Mouse (Mus musculus): ENCODE measurements around the gene Nfkb1. TPM values are rescaled to one million over a fixed set of nuclear protein-coding genes. Genes with fewer than 3 reads are reported as not detected.
A peak's percentile ranks its signal among the peaks of the same experiment; 100 is the strongest.

Nfkb1 gene
- polyA plus RNA-seq, 1 experiment from 2014 or later = 16.0 TPM

DNA sequence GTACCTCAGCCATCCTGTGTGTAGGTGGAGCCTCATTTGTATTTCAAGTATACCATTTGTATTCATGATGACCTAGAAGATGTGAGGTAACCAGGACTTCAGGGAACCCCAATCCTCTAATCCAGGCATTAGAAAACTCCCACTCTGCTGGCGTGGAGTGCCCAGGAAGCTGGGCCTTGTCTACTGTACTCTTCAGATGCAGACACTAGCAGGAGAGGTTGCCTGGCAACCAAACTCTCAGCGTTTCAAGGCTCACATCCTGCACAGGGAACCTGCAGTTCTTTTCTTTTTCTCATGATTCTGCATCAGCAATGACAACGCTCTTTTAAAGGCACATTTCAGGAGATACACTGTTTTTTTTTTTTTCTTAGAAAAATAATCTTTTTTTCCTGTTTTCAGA lies 81.1 kb downstream of the Nfkb1 start:
- WGBS = 81% methylated on average over 3 of the region's 3 CpGs
- H3K4me1 ChIP-seq = peaks cover 9% of the 10 kb centered on the region
- no peak overlapping the region for H3K9ac ChIP-seq
- no peaks in the 10 kb centered on the region for H3K9me3 ChIP-seq
- no peak overlapping the region for H3K27ac ChIP-seq
- H3K27me3 ChIP-seq = no peaks in the 10 kb centered on the region
- H3K36me3 ChIP-seq = peaks cover 68% of the 10 kb centered on the region
- no peak overlapping the region for H3K4me2 ChIP-seq (replicated peaks)
- no peak overlapping the region for H3K4me3 ChIP-seq
- ATAC-seq (ENCODE audit: low FRiP score, low read depth) = no peak

DNA sequence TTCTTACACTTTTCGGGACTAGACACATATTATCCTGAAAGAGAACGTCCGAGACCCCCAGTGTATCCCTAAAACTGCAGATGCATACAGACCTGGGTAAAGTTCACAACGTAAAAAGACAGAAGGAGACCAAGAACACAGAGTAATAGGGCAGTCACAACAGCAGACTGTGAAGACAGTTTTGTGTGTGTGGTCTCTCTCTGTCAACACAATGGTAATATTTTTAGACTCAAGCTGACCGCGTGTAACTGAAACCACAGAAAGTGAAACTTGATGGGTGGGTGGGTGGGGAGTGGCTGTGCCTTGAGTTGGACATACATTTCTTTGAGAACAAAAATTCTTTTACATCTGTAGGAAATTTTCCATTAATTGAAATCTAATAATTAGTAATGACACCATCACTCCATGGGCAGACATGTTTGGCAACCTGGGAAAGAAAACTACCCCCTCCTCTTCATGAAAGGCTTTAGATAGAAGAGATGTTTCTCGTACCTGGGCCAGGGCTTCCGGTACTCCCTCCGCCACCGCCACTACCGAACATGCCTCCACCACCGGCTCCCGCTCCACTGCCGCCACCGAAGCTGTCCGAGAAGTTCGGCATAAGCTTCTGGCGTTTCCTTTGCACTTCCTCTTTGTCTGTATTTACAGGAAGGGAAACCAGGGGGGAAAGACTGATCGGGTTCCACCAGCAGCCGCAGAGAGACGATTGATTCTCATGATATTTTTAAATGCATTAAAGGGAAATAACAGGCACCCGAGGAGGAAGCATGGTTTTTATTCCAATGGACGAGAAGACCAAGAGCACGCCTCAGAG lies 83.5 kb downstream of the Nfkb1 start:
- H3K27me3 ChIP-seq = no peaks in the 10 kb centered on the region
- WGBS = 84% methylated on average over 24 of the region's 24 CpGs
- no peak overlapping the region for H3K4me2 ChIP-seq (replicated peaks)
- H3K4me1 ChIP-seq = peaks cover 9% of the 10 kb centered on the region
- H3K36me3 ChIP-seq = peaks cover 69% of the 10 kb centered on the region
- no peaks in the 10 kb centered on the region for H3K9me3 ChIP-seq
- no peak overlapping the region for H3K9ac ChIP-seq
- H3K4me3 ChIP-seq = no peak overlapping the region
- no peak for ATAC-seq (ENCODE audit: low FRiP score, low read depth)
- no peak overlapping the region for H3K27ac ChIP-seq

GRCm38 (mm10) chr3:135607021-135607420 lies 84.3 kb downstream of the Nfkb1 start:
- WGBS = 69% methylated on average over 9 of the region's 9 CpGs
- H3K4me2 ChIP-seq (replicated peaks) = no peak overlapping the region

GRCm38 (mm10) chr3:135606592-135606991 lies 84.8 kb downstream of the Nfkb1 start:
- Histone ChIP-seq H3K27ac (no peak overlapping the region; the same call in 1 of the 2 replicates), H3K4me2 (replicated peaks) (no peak overlapping the region), H3K27me3 (no peaks in the 10 kb centered on the region), H3K9me3 (no peaks in the 10 kb centered on the region), H3K4me3 (no peak overlapping the region), H3K36me3 (peaks cover 69% of the 10 kb centered on the region), H3K4me1 (peaks cover 9% of the 10 kb centered on the region), H3K9ac (no peak overlapping the region)
- 87% methylated on average over 8 of the region's 8 CpGs for WGBS
- ATAC-seq (ENCODE audit: low FRiP score, low read depth) = no peak

More at GRCm38 (mm10) chr3:135607021-135607420, 84.3 kb downstream of the Nfkb1 start:
- no peak overlapping the region for H3K4me3 ChIP-seq
- no peaks in the 10 kb centered on the region for H3K9me3 ChIP-seq
- peaks cover 9% of the 10 kb centered on the region for H3K4me1 ChIP-seq
- H3K27me3 ChIP-seq = no peaks in the 10 kb centered on the region
- H3K27ac ChIP-seq = no peak overlapping the region; the same call in 1 of the 2 replicates
- peaks cover 69% of the 10 kb centered on the region for H3K36me3 ChIP-seq
- ATAC-seq (ENCODE audit: low FRiP score, low read depth) = no peak
- H3K9ac ChIP-seq = no peak overlapping the region

- H3K27me3 ChIP-seq = no peaks in the 10 kb centered on the region
- peaks cover 9% of the 10 kb centered on the region for H3K4me1 ChIP-seq
- no peak overlapping the region for H3K4me2 ChIP-seq (replicated peaks)
- 81% methylated on average over 4 of the region's 4 CpGs for WGBS
- no peak overlapping the region for H3K9ac ChIP-seq
- peaks cover 68% of the 10 kb centered on the region for H3K36me3 ChIP-seq
- H3K9me3 ChIP-seq = no peaks in the 10 kb centered on the region
- H3K4me3 ChIP-seq = no peak overlapping the region
- no peak for ATAC-seq (ENCODE audit: low FRiP score, low read depth)
- no peak overlapping the region for H3K27ac ChIP-seq
These were observed 85.9 kb downstream of the Nfkb1 start for GRCm38 (mm10) chr3:135605474-135605873.

GRCm38 (mm10) chr3:135604626-135605417 lies 86.5 kb downstream of the Nfkb1 start:
- H3K27ac ChIP-seq = no peak overlapping the region

DNA sequence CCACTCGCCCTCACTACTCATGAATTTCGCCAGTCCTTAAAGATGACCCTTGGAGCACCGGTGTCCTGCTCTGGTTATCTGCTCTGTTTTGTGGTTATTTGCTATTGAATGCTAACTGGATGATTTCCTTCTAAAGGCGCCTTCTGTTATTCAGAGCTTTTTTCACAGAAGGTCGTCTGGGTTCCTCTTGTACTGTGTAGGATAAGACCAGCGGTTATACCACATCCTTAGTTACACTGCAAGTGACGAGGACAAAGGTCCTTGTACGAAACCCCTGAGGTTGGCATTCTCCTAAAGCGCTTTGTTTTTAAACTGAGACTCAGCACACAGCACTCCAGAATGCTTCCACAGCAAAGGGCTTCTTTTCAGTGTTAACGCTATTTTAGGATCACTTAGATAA lies 88.6 kb downstream of the Nfkb1 start:
- ATAC-seq (ENCODE audit: low FRiP score, low read depth) = no peak
- Histone ChIP-seq H3K4me3 (no peak overlapping the region), H3K36me3 (peaks cover 56% of the 10 kb centered on the region), H3K27ac (no peak overlapping the region), H3K9ac (no peak overlapping the region), H3K4me2 (replicated peaks) (no peak overlapping the region), H3K9me3 (no peaks in the 10 kb centered on the region), H3K27me3 (no peaks in the 10 kb centered on the region), H3K4me1 (peaks cover 9% of the 10 kb centered on the region)
- WGBS = 92% methylated on average over 10 of the region's 10 CpGs

More at GRCm38 (mm10) chr3:135604626-135605417, 86.5 kb downstream of the Nfkb1 start:
- Histone ChIP-seq H3K4me2 (replicated peaks) (no peak overlapping the region), H3K9ac (no peak overlapping the region), H3K9me3 (no peaks in the 10 kb centered on the region), H3K36me3 (peaks cover 67% of the 10 kb centered on the region), H3K27me3 (no peaks in the 10 kb centered on the region), H3K4me1 (peaks cover 9% of the 10 kb centered on the region), H3K4me3 (no peak overlapping the region)
- WGBS = 85% methylated on average over 10 of the region's 10 CpGs
- ATAC-seq (ENCODE audit: low FRiP score, low read depth) = no peak

- Histone ChIP-seq H3K36me3 (peaks cover 62% of the 10 kb centered on the region), H3K4me2 (replicated peaks) (no peak overlapping the region), H3K4me1 (no peaks in the 10 kb centered on the region), H3K27me3 (no peaks in the 10 kb centered on the region), H3K4me3 (no peak overlapping the region), H3K9ac (no peak overlapping the region), H3K27ac (no peak overlapping the region), H3K9me3 (no peaks in the 10 kb centered on the region)
- no peak for ATAC-seq (ENCODE audit: low FRiP score, low read depth)
- WGBS = 85% methylated on average over 3 of the region's 3 CpGs
These were observed 93.0 kb downstream of the Nfkb1 start for GRCm38 (mm10) chr3:135598355-135598754.

DNA sequence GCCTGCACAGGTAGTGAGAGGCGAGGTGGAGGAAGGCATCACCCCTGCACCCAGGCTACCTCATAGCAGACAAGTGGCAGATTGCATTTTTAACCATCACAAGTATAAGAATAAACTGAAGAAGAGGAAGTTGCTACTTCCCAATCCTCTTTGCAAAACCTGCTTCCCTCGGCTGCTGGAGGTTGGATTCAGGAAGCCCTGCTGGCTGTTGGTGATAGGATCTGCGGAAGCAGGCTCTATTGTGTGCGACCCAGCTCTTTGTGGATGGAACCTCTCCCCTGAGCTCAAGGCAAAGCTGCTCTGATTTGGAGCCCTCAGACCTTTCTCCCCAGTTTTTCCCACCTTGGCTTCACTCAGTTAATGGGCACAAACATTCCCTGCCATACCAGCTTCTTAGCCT lies 94.3 kb downstream of the Nfkb1 start:
- Histone ChIP-seq H3K9ac (no peak overlapping the region), H3K4me1 (peaks cover 4% of the 10 kb centered on the region; the same call in 1 of the 2 replicates), H3K36me3 (peaks cover 57% of the 10 kb centered on the region), H3K9me3 (no peaks in the 10 kb centered on the region), H3K27me3 (no peaks in the 10 kb centered on the region), H3K4me2 (replicated peaks) (no peak overlapping the region), H3K4me3 (no peak overlapping the region), H3K27ac (no peak overlapping the region)
- WGBS = 82% methylated on average over 4 of the region's 4 CpGs
- no peak for ATAC-seq (ENCODE audit: low FRiP score, low read depth)

GRCm38 (mm10) chr3:135594238-135594917 lies 97.0 kb downstream of the Nfkb1 start:
- no peak overlapping the region for H3K4me2 ChIP-seq (replicated peaks)
- H3K36me3 ChIP-seq = peaks cover 57% of the 10 kb centered on the region
- H3K9ac ChIP-seq = no peak overlapping the region
- H3K4me1 ChIP-seq = peaks cover 15% of the 10 kb centered on the region; the same call in 1 of the 2 replicates
- no peak overlapping the region for H3K27ac ChIP-seq
- H3K27me3 ChIP-seq = no peaks in the 10 kb centered on the region
- H3K9me3 ChIP-seq = no peaks in the 10 kb centered on the region
- 85% methylated on average over 21 of the region's 21 CpGs for WGBS
- H3K4me3 ChIP-seq = no peak overlapping the region
- ATAC-seq (ENCODE audit: low FRiP score, low read depth) = no peak

DNA sequence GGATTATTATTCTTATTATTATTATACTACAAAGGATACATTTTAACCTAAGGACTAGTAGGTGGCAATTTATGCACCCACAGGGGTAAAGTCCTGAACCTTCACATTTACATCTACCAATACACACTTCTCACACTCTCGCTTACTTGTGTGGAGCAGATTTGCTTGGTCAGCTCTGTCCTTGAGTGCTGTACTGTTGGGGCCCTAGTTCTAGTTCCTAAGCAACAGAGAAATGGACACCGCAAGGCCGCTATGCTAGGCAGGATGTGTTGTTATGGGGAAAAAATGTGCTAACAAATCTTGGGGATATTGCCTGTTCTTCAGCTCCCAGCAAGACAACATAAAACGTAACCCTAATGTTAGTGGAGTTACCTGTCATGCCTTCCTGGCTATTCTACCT lies 99.3 kb downstream of the Nfkb1 start:
- H3K4me1 ChIP-seq = peaks cover 15% of the 10 kb centered on the region; the same call in 1 of the 2 replicates
- no peak overlapping the region for H3K27ac ChIP-seq
- H3K4me2 ChIP-seq (replicated peaks) = no peak overlapping the region
- ATAC-seq (ENCODE audit: low FRiP score, low read depth) = no peak
- WGBS = 92% methylated on average over 4 of the region's 4 CpGs
- H3K4me3 ChIP-seq = no peak overlapping the region
- no peaks in the 10 kb centered on the region for H3K9me3 ChIP-seq
- H3K27me3 ChIP-seq = no peaks in the 10 kb centered on the region
- peaks cover 73% of the 10 kb centered on the region for H3K36me3 ChIP-seq
- no peak overlapping the region for H3K9ac ChIP-seq

DNA sequence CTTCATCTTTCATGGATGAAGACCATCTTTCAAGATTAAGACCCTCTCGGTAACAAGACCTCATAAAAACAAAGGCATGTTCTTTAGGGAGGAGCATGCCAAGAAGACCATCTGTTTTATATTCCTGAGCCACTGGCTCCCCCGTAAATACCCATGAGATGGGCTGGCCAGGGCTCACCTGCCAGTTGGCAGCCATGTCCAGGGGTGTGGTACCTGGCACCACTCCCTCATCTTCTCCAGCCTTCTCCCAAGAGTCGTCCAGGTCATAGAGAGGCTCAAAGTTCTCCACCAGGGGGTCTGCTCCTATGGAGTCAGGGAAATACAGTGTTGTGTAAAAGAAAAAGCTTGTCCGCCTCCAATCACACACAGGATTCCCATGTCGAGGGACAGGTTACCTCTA lies 100.0 kb downstream of the Nfkb1 start:
- WGBS = 48% methylated on average over 5 of the region's 5 CpGs
- peaks cover 74% of the 10 kb centered on the region for H3K36me3 ChIP-seq
- no peak overlapping the region for H3K4me3 ChIP-seq
- H3K27me3 ChIP-seq = no peaks in the 10 kb centered on the region
- H3K4me1 ChIP-seq = peaks cover 15% of the 10 kb centered on the region; the same call in 1 of the 2 replicates
- no peak overlapping the region for H3K9ac ChIP-seq
- H3K27ac ChIP-seq = no peak overlapping the region
- ATAC-seq (ENCODE audit: low FRiP score, low read depth) = peak; percentile 31; the same call in 1 of the 2 replicates
- no peaks in the 10 kb centered on the region for H3K9me3 ChIP-seq
- H3K4me2 ChIP-seq (replicated peaks) = no peak overlapping the region
